Mouse (Mus musculus): ENCODE results near the gene Fahd1. TPM values are rescaled to one million over a fixed set of nuclear protein-coding genes. Genes with fewer than 3 reads are reported as not detected.
A peak's percentile ranks its signal among the peaks of the same experiment; 100 is the strongest.

The Fahd1 gene
- polyA plus RNA-seq, 1 experiment from 2014 or later: 16.7 TPM

GRCm38 (mm10) chr17:24886134-24886931, 36.2 kb upstream of the Fahd1 start, which contains the start of the genes Nubp2 and Spsb3:
TSS of gene Nubp2 (minus strand) at chr17:24886349.
TSS of gene Spsb3 (plus strand) at chr17:24886643.
- Histone ChIP-seq H3K4me2 (replicated peaks; ENCODE audit: low read depth, low read length) (peak within 1 kb of the TSS; percentile 87), H3K36me3 (ENCODE audit: insufficient read depth, low read length) (peaks cover 12% of the 10 kb centered on the region; the same call in 1 of the 2 replicates), H3K9ac (replicated peaks; ENCODE audit: low read depth) (peak within 1 kb of the TSS; percentile 86), H3K27ac (ENCODE audit: low read length) (peak within 1 kb of the TSS; percentile 82), H3K4me1 (ENCODE audit: insufficient read depth, low read depth, low read length) (peaks cover 20% of the 10 kb centered on the region), H3K9me3 (ENCODE audit: low read length) (no peaks in the 10 kb centered on the region), H3K4me3 (ENCODE audit: low read depth, low read length) (peak within 1 kb of the TSS; percentile 88), H3K27me3 (replicated peaks; ENCODE audit: insufficient read depth, low read length) (no peaks in the 10 kb centered on the region)
- WGBS: under 1% methylated on average over 69 of the region's 69 CpGs
- ATAC-seq (peak; percentile 97), DNase-seq (ENCODE audit: low spot score) (peak; percentile 100)
- TF ChIP-seq EP300 (IDR thresholded peaks at IDR 0.05): peak; percentile 78
- peak; percentile 46 for TF ChIP-seq CTCF (IDR thresholded peaks at IDR 0.05)

GRCm38 (mm10) chr17:24885356-24886133, 35.4 kb upstream of the Fahd1 start:
- ATAC-seq (no peak), DNase-seq (ENCODE audit: low spot score) (no peak)
- H3K4me2 ChIP-seq (replicated peaks; ENCODE audit: low read depth, low read length): peak overlapping the region; percentile 84
- peaks cover 20% of the 10 kb centered on the region for H3K4me1 ChIP-seq (ENCODE audit: insufficient read depth, low read depth, low read length)
- peak overlapping the region; percentile 51; the same call in 1 of the 2 replicates for H3K27ac ChIP-seq (ENCODE audit: low read length)
- no peaks in the 10 kb centered on the region for H3K9me3 ChIP-seq (ENCODE audit: low read length)
- H3K4me3 ChIP-seq (ENCODE audit: low read depth, low read length): peak overlapping the region; percentile 79
- 23% methylated on average over 22 of the region's 22 CpGs for WGBS
- H3K27me3 ChIP-seq (replicated peaks; ENCODE audit: insufficient read depth, low read length): no peaks in the 10 kb centered on the region
- TF ChIP-seq EP300 (IDR thresholded peaks at IDR 0.05) (no peak), CTCF (IDR thresholded peaks at IDR 0.05) (no peak)
- peak overlapping the region; percentile 81 for H3K9ac ChIP-seq (replicated peaks; ENCODE audit: low read depth)
- H3K36me3 ChIP-seq (ENCODE audit: insufficient read depth, low read length): peaks cover 10% of the 10 kb centered on the region; the same call in 1 of the 2 replicates

DNA sequence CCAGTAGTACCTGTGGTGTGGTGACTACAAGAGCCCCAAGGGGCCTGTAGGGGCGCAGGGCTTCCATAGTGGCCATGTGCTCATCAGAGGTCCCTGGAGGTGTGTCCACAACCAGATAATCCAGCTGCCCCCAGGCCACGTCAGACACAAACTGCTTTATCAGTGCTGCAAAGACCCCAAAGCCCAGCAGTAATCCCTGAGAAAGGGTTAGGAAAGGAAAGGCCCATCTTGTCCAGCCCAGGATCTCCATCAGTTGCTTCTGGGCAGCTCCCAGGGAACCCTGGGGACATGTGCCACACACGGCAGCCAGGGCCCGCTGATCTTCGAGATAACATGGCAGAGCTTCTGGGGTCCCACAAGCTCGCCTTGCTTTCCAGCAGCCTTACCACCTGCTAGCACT, 34.2 kb upstream of the Fahd1 start:
- Histone ChIP-seq H3K9ac (replicated peaks; ENCODE audit: low read depth) (no peak overlapping the region), H3K9me3 (ENCODE audit: low read length) (no peaks in the 10 kb centered on the region), H3K27ac (ENCODE audit: low read length) (no peak overlapping the region), H3K36me3 (ENCODE audit: insufficient read depth, low read length) (peaks cover 10% of the 10 kb centered on the region; the same call in 1 of the 2 replicates), H3K27me3 (replicated peaks; ENCODE audit: insufficient read depth, low read length) (no peaks in the 10 kb centered on the region), H3K4me1 (ENCODE audit: insufficient read depth, low read depth, low read length) (peaks cover 20% of the 10 kb centered on the region), H3K4me2 (replicated peaks; ENCODE audit: low read depth, low read length) (no peak overlapping the region), H3K4me3 (ENCODE audit: low read depth, low read length) (no peak overlapping the region)
- WGBS: 80% methylated on average over 6 of the region's 6 CpGs
- no peak for TF ChIP-seq CTCF (IDR thresholded peaks at IDR 0.05)
- no peak for TF ChIP-seq EP300 (IDR thresholded peaks at IDR 0.05)
- ATAC-seq: no peak
- DNase-seq (ENCODE audit: low spot score): no peak

- 33% methylated on average over 7 of the region's 7 CpGs for WGBS
- Histone ChIP-seq H3K9ac (replicated peaks; ENCODE audit: low read depth) (no peak overlapping the region), H3K4me3 (ENCODE audit: low read depth, low read length) (no peak overlapping the region), H3K36me3 (ENCODE audit: insufficient read depth, low read length) (peaks cover 7% of the 10 kb centered on the region; the same call in 1 of the 2 replicates), H3K4me1 (ENCODE audit: insufficient read depth, low read depth, low read length) (peaks cover 8% of the 10 kb centered on the region; the same call in 1 of the 2 replicates), H3K9me3 (ENCODE audit: low read length) (no peaks in the 10 kb centered on the region), H3K27me3 (replicated peaks; ENCODE audit: insufficient read depth, low read length) (no peaks in the 10 kb centered on the region), H3K4me2 (replicated peaks; ENCODE audit: low read depth, low read length) (no peak overlapping the region), H3K27ac (ENCODE audit: low read length) (no peak overlapping the region)
- TF ChIP-seq EP300 (IDR thresholded peaks at IDR 0.05): no peak
- TF ChIP-seq CTCF (IDR thresholded peaks at IDR 0.05): peak; percentile 72
- peak; percentile 49 for DNase-seq (ENCODE audit: low spot score)
- no peak for ATAC-seq
These were observed 31.7 kb upstream of the Fahd1 start for GRCm38 (mm10) chr17:24881738-24882440.

DNA sequence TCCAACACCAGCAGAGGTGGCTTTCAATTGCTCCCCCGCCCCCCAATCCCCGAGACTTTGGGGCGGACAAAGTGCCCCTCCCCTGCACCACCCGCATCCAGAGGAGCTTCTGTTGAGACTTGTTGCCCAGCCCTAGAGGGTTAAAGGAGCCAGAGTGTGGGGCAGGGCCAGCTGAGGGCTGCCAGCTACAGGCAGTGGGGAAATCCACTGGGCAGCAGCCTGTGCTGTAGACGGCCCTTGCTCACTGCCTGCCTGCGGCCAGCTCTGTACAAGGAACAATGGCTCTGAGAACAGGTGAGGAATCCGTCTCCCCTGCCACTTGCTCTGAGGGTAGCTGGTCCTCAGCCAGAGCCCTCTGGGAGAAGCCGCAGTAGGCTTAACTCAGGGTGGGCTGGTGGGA, 28.4 kb upstream of the Fahd1 start:
- H3K4me1 ChIP-seq (ENCODE audit: insufficient read depth, low read depth, low read length): no peaks in the 10 kb centered on the region
- H3K4me2 ChIP-seq (replicated peaks; ENCODE audit: low read depth, low read length): 0 out of 2 replicates have a peak overlapping the region, but pooled peaks have one; percentile 14
- no peak overlapping the region for H3K9ac ChIP-seq (replicated peaks; ENCODE audit: low read depth)
- no peaks in the 10 kb centered on the region for H3K9me3 ChIP-seq (ENCODE audit: low read length)
- TF ChIP-seq CTCF (IDR thresholded peaks at IDR 0.05) (no peak), EP300 (IDR thresholded peaks at IDR 0.05) (no peak)
- no peaks in the 10 kb centered on the region for H3K27me3 ChIP-seq (replicated peaks; ENCODE audit: insufficient read depth, low read length)
- WGBS: 56% methylated on average over 8 of the region's 8 CpGs
- DNase-seq (ENCODE audit: low spot score) (peak; percentile 56), ATAC-seq (peak; percentile 69)
- H3K36me3 ChIP-seq (ENCODE audit: insufficient read depth, low read length): peaks cover 3% of the 10 kb centered on the region; the same call in 1 of the 2 replicates
- peak overlapping the region; percentile 62 for H3K27ac ChIP-seq (ENCODE audit: low read length)
- no peak overlapping the region for H3K4me3 ChIP-seq (ENCODE audit: low read depth, low read length)
